Mouse (Mus musculus): ENCODE measurements around the gene Ppat. TPM values are rescaled to one million over a fixed set of nuclear protein-coding genes. Genes with fewer than 3 reads are reported as not detected.

Ppat gene
- polyA plus RNA-seq (2015; fragmentation: Nextera tagmentation; extraction: Ambion mirVana) = 28.4 and 29.4 TPM in 2 replicates

GRCm38 (mm10) chr5:76951106-76952027, at the start of gene Ppat, which contains the start of gene Paics:
Gene Ppat, minus strand, starts transcription at chr5:76951578.
Gene Paics, plus strand, starts transcription at chr5:76951307.

GRCm38 (mm10) chr5:76974554-76975285, 23.3 kb upstream of the Ppat start, which contains the start of gene Srp72:
Gene Srp72, plus strand, starts transcription at chr5:76974683.

GRCm38 (mm10) chr5:76905405-76906154, 45.8 kb downstream of the Ppat start, which contains the start of gene Aasdh:
Gene Aasdh, minus strand, starts transcription at chr5:76905514.

Other genes with a start within 250 kb of the Ppat start
- 5.6 and 7.0 TPM in 2 replicates for gene Aasdh, start 46.1 kb downstream of the Ppat start, polyA plus RNA-seq (2015; fragmentation: Nextera tagmentation; extraction: Ambion mirVana)
- 135 and 140 TPM in 2 replicates for gene Paics, start 271 bp downstream of the Ppat start, polyA plus RNA-seq (2015; fragmentation: Nextera tagmentation; extraction: Ambion mirVana)
- gene Srp72, start 23.1 kb upstream of the Ppat start, polyA plus RNA-seq (2015; fragmentation: Nextera tagmentation; extraction: Ambion mirVana) = 44.1 and 46.4 TPM in 2 replicates
- gene Arl9, start 52.5 kb upstream of the Ppat start, polyA plus RNA-seq (2015; fragmentation: Nextera tagmentation; extraction: Ambion mirVana) = not detected in 2 replicates
- not detected in 2 replicates for gene Thegl, start 64.4 kb upstream of the Ppat start, polyA plus RNA-seq (2015; fragmentation: Nextera tagmentation; extraction: Ambion mirVana)
- gene Hopx, start 163.5 kb upstream of the Ppat start, polyA plus RNA-seq (2015; fragmentation: Nextera tagmentation; extraction: Ambion mirVana) = 2.7 TPM in 2 replicates